Mouse (Mus musculus): ENCODE measurements around the gene Tex12.

Tex12 gene

GRCm38 (mm10) chr9:50518781-50519180 lies 42.3 kb downstream of the Tex12 start:
- peak; percentile 49 for DNase-seq (ENCODE audit: low read depth, low spot score)

GRCm38 (mm10) chr9:50515462-50515861 lies 45.7 kb downstream of the Tex12 start:
- no peak for DNase-seq (ENCODE audit: low read depth, low spot score)

- DNase-seq (ENCODE audit: low read depth, low spot score), result no peak
Measured at GRCm38 (mm10) chr9:50507570-50507969, 53.6 kb downstream of the Tex12 start.

All from mesoderm, embryonic 11.5 days (tissue).